Mouse (Mus musculus) ovary, postnatal 10 days (tissue): ENCODE measurements around the gene Traf7.

Source experiments
- DNase-seq: peaks from one replicate; pipeline ENCODE4 v3.0.0; 2022; ENCODE audit warnings: low spot score

Traf7 gene

GRCm38 (mm10) chr17:24506332-24507070, 21.2 kb downstream of the Traf7 start:
- no peak for DNase-seq

GRCm38 (mm10) chr17:24505286-24505955, 22.3 kb downstream of the Traf7 start:
- DNase-seq = no peak

GRCm38 (mm10) chr17:24504085-24504484, 23.7 kb downstream of the Traf7 start:
- DNase-seq = no peak

- no peak for DNase-seq
Measured at GRCm38 (mm10) chr17:24502208-24502607, 25.5 kb downstream of the Traf7 start.

GRCm38 (mm10) chr17:24496026-24496425, 31.7 kb downstream of the Traf7 start:
- DNase-seq = no peak

GRCm38 (mm10) chr17:24495443-24495842, 32.3 kb downstream of the Traf7 start:
- DNase-seq = no peak

GRCm38 (mm10) chr17:24494627-24495335, 33.0 kb downstream of the Traf7 start:
- DNase-seq = no peak

GRCm38 (mm10) chr17:24490399-24490798, 37.3 kb downstream of the Traf7 start:
- no peak for DNase-seq

- no peak for DNase-seq
Measured at GRCm38 (mm10) chr17:24489265-24490030, 38.3 kb downstream of the Traf7 start.

GRCm38 (mm10) chr17:24488662-24489264, 39.0 kb downstream of the Traf7 start:
- no peak for DNase-seq

- no peak for DNase-seq
Measured at GRCm38 (mm10) chr17:24488186-24488661, 39.5 kb downstream of the Traf7 start, which contains the start of gene Caskin1. TSS of gene Caskin1 (plus strand) at chr17:24488601.

- no peak for DNase-seq
Measured at GRCm38 (mm10) chr17:24485090-24485860, 42.5 kb downstream of the Traf7 start.

GRCm38 (mm10) chr17:24483495-24483894, 44.2 kb downstream of the Traf7 start:
- DNase-seq = no peak

- no peak for DNase-seq
Measured at GRCm38 (mm10) chr17:24481027-24481815, 46.5 kb downstream of the Traf7 start.

GRCm38 (mm10) chr17:24480201-24480826, 47.4 kb downstream of the Traf7 start:
- DNase-seq = no peak

- no peak for DNase-seq
Measured at GRCm38 (mm10) chr17:24479431-24479830, 48.3 kb downstream of the Traf7 start.

GRCm38 (mm10) chr17:24478663-24479380, 48.9 kb downstream of the Traf7 start, which contains the start of gene Mlst8:
TSS of gene Mlst8 (minus strand) at chr17:24479078.
- peak; percentile 97 for DNase-seq

GRCm38 (mm10) chr17:24477985-24478600, 49.6 kb downstream of the Traf7 start:
- no peak for DNase-seq
